8 mouse cellular contexts compared by ENCODE assay signal in genomic region chr6:64649296-64650226, GRCm38 (mm10).
A peak's percentile ranks its signal among the peaks of the same experiment; 100 is the strongest.
DNase-seq lines count a peak whose midpoint lies in the region; ATAC-seq and TF ChIP-seq lines count a peak whose summit lies in the region.

No protein-coding gene starts in this region.

- intact Hi-C loops in left cerebral cortex, postnatal 10 days (cut with DNase I) = loop anchor here (10.0 kb wide), 1 partner anchor 1395 kb away; the partner anchor contains the start of gene Grid2

- no peak for TF ChIP-seq POLR2A in small intestine, adult 2 months (IDR thresholded peaks at IDR 0.05; ENCODE audit: low read depth, low read length)

- TF ChIP-seq CTCF in small intestine, adult 2 months (IDR thresholded peaks at IDR 0.05; ENCODE audit: extremely low read depth, insufficient read length, insufficient replicate concordance, low read depth, low read length) = peak; percentile 55; the same call in 1 of the 2 replicates

- no peaks in the 10 kb centered on the region for H3K9me3 ChIP-seq in intestine, embryonic 16.5 days (ENCODE audit: control insufficient read depth, low read length)

- H3K4me1 ChIP-seq in intestine, embryonic 16.5 days (ENCODE audit: control insufficient read depth, insufficient read depth, low read length) = no peaks in the 10 kb centered on the region
- H3K4me1 ChIP-seq in small intestine, adult 2 months (ENCODE audit: control insufficient read depth, insufficient read depth, insufficient read length, low read length) = no peaks in the 10 kb centered on the region

- no peaks in the 10 kb centered on the region for H3K36me3 ChIP-seq in intestine, embryonic 16.5 days (ENCODE audit: control insufficient read depth, insufficient read depth, low read length)
- H3K36me3 ChIP-seq in small intestine, adult 2 months (ENCODE audit: control insufficient read depth, insufficient read depth, low read length) = no peaks in the 10 kb centered on the region

- no peaks in the 10 kb centered on the region for H3K27me3 ChIP-seq in intestine, embryonic 16.5 days (replicated peaks; ENCODE audit: control insufficient read depth, insufficient read depth, low read length)
- H3K27me3 ChIP-seq in small intestine, adult 2 months (ENCODE audit: control insufficient read depth, insufficient read depth, low read length) = no peaks in the 10 kb centered on the region

- H3K4me2 ChIP-seq in intestine, embryonic 16.5 days (ENCODE audit: low read depth, low read length) = peak overlapping the region; percentile 67

- H3K27ac ChIP-seq in intestine, embryonic 16.5 days (ENCODE audit: low read length) = no peak overlapping the region
- no peak overlapping the region for H3K27ac ChIP-seq in small intestine, adult 2 months (ENCODE audit: insufficient read depth, low read depth, low read length)

- DNase-seq in thymus, postnatal 0 days (ENCODE audit: low spot score) = peak; percentile 56
- DNase-seq in thymus, postnatal 36 days = no peak
- peak; percentile 80 to 88 for DNase-seq in cerebellum, postnatal 14 days
- peak; percentile 31 for DNase-seq in gastrocnemius, postnatal 10 days
- peak; percentile 55 to 74 for DNase-seq in left cerebral cortex, postnatal 10 days (ENCODE audit: extremely low spot score in 1 of 2, low spot score in 2 of 2)

- 14% methylated on average over 20 of the region's 20 CpGs for WGBS in intestine, embryonic 16.5 days
- 6% methylated on average over 20 of the region's 20 CpGs for WGBS in small intestine, adult 2 months

- peak overlapping the region; percentile 38 for H3K4me3 ChIP-seq in intestine, embryonic 16.5 days (ENCODE audit: low read length)
- no peak overlapping the region for H3K4me3 ChIP-seq in small intestine, adult 2 months (ENCODE audit: low read depth, low read length)

- no peak overlapping the region for H3K9ac ChIP-seq in intestine, embryonic 16.5 days (ENCODE audit: low read depth, low read length)

- ATAC-seq in intestine, embryonic 16.5 days = peak; percentile 90
- ATAC-seq in megakaryocyte progenitor cell, adult 5-6 weeks (replicated peaks; ENCODE audit: poor library complexity) = peak; percentile 97

Comparison
In these comparisons a context has a peak if more than half of its experiments do, and no peak if none do; other contexts are left out.
1. DNase-seq: peak in thymus, postnatal 0 days (single experiment), cerebellum, postnatal 14 days (2 of 2), gastrocnemius, postnatal 10 days (single experiment) and left cerebral cortex, postnatal 10 days (2 of 2); none in thymus, postnatal 36 days (0 of 2).